Mouse (Mus musculus): Measurements from ENCODE around the gene Syt3. TPM values are rescaled to one million over a fixed set of nuclear protein-coding genes. Genes with fewer than 3 reads are reported as not detected.

Gene Syt3
- total and polyA plus RNA-seq, 3 experiments, result 0.02 TPM; not detected in 2

DNA sequence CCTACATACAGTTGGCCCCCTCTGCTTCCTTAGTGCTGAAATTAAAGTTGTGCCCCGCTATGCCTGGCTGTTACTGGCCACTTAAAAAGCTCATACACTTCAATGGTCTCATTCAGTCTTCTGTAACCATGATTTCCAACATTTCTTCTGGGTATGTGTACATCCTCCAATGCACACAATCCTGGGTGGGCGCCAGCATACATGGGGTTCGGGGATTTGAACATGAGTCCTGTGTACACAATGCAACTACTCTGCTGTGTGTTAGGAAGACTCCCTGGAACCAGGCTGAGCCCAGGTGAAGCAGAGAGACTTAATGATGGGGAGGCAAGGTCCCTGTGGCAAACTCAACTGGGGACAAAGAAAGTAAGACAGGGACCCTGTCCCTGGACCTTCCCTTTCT is 8.1 kb upstream of the Syt3 start:
- DNase-seq (ENCODE audit: low spot score) (no peak), ATAC-seq (ENCODE audit: extremely low read depth, insufficient number of reproducible peaks, low FRiP score, poor library complexity, severe bottlenecking) (no peak)
- TF ChIP-seq GATA2 (IDR thresholded peaks at IDR 0.05; ENCODE audit: borderline replicate concordance, low read depth, low read length) (no peak), GATA1 (IDR thresholded peaks at IDR 0.05; ENCODE audit: borderline replicate concordance, low read length) (no peak), POLR2AphosphoS5 (IDR thresholded peaks at IDR 0.05; ENCODE audit: insufficient replicate concordance, low read depth, low read length) (no peak), TAL1 (conservative IDR thresholded peaks at IDR 0.05; ENCODE audit: low read depth, low read length) (no peak), CTCF (IDR thresholded peaks at IDR 0.05; ENCODE audit: low read depth, low read length) (no peak)
- Histone ChIP-seq H3K36me3 (replicated peaks) (no peaks in the 10 kb centered on the region), H3K9me3 (replicated peaks) (no peaks in the 10 kb centered on the region), H3K4me3 (ENCODE audit: low read depth, low read length) (no peak overlapping the region), H3K27me3 (ENCODE audit: insufficient read depth, low read length) (peaks cover 29% of the 10 kb centered on the region), H3K4me1 (ENCODE audit: insufficient read depth, low read depth, low read length) (peaks cover 40% of the 10 kb centered on the region)

GRCm38 (mm10) chr7:44378290-44378689 is 5.6 kb upstream of the Syt3 start:
- ATAC-seq (ENCODE audit: extremely low read depth, insufficient number of reproducible peaks, low FRiP score, poor library complexity, severe bottlenecking) (no peak), DNase-seq (ENCODE audit: low spot score) (no peak)
- H3K4me3 ChIP-seq (ENCODE audit: low read depth, low read length), result no peak overlapping the region
- TF ChIP-seq POLR2AphosphoS5 (IDR thresholded peaks at IDR 0.05; ENCODE audit: insufficient replicate concordance, low read depth, low read length) (no peak), GATA1 (IDR thresholded peaks at IDR 0.05; ENCODE audit: borderline replicate concordance, low read length) (no peak), TAL1 (conservative IDR thresholded peaks at IDR 0.05; ENCODE audit: low read depth, low read length) (no peak)
- no peaks in the 10 kb centered on the region for H3K36me3 ChIP-seq (replicated peaks)
- H3K27me3 ChIP-seq (ENCODE audit: insufficient read depth, low read length), result peaks cover 39% of the 10 kb centered on the region
- H3K4me1 ChIP-seq (ENCODE audit: insufficient read depth, low read depth, low read length), result peaks cover 24% of the 10 kb centered on the region
- no peaks in the 10 kb centered on the region for H3K9me3 ChIP-seq (replicated peaks)

GRCm38 (mm10) chr7:44382541-44382940 is 1.4 kb upstream of the Syt3 start:
- no peaks in the 10 kb centered on the region for H3K36me3 ChIP-seq (replicated peaks)

DNA sequence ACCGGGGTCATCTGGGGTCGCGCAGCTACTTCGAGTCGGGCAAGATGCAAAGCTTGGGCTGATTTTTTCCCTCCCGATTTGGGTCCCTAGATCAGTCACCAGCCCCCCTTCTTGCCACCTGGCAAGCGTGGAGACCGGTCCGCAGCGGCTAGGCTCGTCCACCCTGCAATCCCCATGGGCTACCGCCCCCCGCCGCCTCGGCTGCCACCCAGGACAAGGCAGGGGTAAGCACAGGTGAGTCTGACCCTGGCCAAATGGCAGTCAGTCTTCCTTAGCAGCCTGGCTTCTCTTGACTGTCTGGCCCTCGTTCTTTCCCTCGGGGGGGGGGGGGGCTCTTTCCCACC is 786 bp downstream of the Syt3 start:
- peaks cover 64% of the 10 kb centered on the region for H3K27me3 ChIP-seq (ENCODE audit: insufficient read depth, low read length)
- DNase-seq (ENCODE audit: low spot score) (no peak), ATAC-seq (ENCODE audit: extremely low read depth, insufficient number of reproducible peaks, low FRiP score, poor library complexity, severe bottlenecking) (no peak)
- peaks cover 8% of the 10 kb centered on the region for H3K4me1 ChIP-seq (ENCODE audit: insufficient read depth, low read depth, low read length)
- TF ChIP-seq POLR2AphosphoS5 (IDR thresholded peaks at IDR 0.05; ENCODE audit: insufficient replicate concordance, low read depth, low read length), result no peak
- no peak for TF ChIP-seq TAL1 (conservative IDR thresholded peaks at IDR 0.05; ENCODE audit: low read depth, low read length)
- no peaks in the 10 kb centered on the region for H3K36me3 ChIP-seq (replicated peaks)
- H3K4me3 ChIP-seq (ENCODE audit: low read depth, low read length), result peak overlapping the region; percentile 23; the same call in 1 of the 2 replicates
- no peaks in the 10 kb centered on the region for H3K9me3 ChIP-seq (replicated peaks)

More at GRCm38 (mm10) chr7:44382541-44382940, 1.4 kb upstream of the Syt3 start:
- TF ChIP-seq GATA2 (IDR thresholded peaks at IDR 0.05; ENCODE audit: borderline replicate concordance, low read depth, low read length) (no peak), CTCF (IDR thresholded peaks at IDR 0.05; ENCODE audit: low read depth, low read length) (no peak), POLR2AphosphoS5 (IDR thresholded peaks at IDR 0.05; ENCODE audit: insufficient replicate concordance, low read depth, low read length) (no peak), TAL1 (conservative IDR thresholded peaks at IDR 0.05; ENCODE audit: low read depth, low read length) (no peak), GATA1 (IDR thresholded peaks at IDR 0.05; ENCODE audit: borderline replicate concordance, low read length) (no peak)
- H3K27me3 ChIP-seq (ENCODE audit: insufficient read depth, low read length), result peaks cover 69% of the 10 kb centered on the region
- H3K4me3 ChIP-seq (ENCODE audit: low read depth, low read length), result no peak overlapping the region
- no peak for ATAC-seq (ENCODE audit: extremely low read depth, insufficient number of reproducible peaks, low FRiP score, poor library complexity, severe bottlenecking)
- no peak for DNase-seq (ENCODE audit: low spot score)
- H3K9me3 ChIP-seq (replicated peaks), result no peaks in the 10 kb centered on the region
- peaks cover 8% of the 10 kb centered on the region for H3K4me1 ChIP-seq (ENCODE audit: insufficient read depth, low read depth, low read length)

- Histone ChIP-seq H3K36me3 (replicated peaks) (no peaks in the 10 kb centered on the region), H3K9me3 (replicated peaks) (no peaks in the 10 kb centered on the region), H3K4me1 (ENCODE audit: insufficient read depth, low read depth, low read length) (peaks cover 8% of the 10 kb centered on the region), H3K27me3 (ENCODE audit: insufficient read depth, low read length) (peaks cover 65% of the 10 kb centered on the region), H3K4me3 (ENCODE audit: low read depth, low read length) (peak within 1 kb of the TSS; percentile 23; the same call in 1 of the 2 replicates)
- ATAC-seq (ENCODE audit: extremely low read depth, insufficient number of reproducible peaks, low FRiP score, poor library complexity, severe bottlenecking), result no peak
- no peak for TF ChIP-seq GATA1 (IDR thresholded peaks at IDR 0.05; ENCODE audit: borderline replicate concordance, low read length)
- TF ChIP-seq TAL1 (conservative IDR thresholded peaks at IDR 0.05; ENCODE audit: low read depth, low read length), result no peak
- no peak for DNase-seq (ENCODE audit: low spot score)
Observed at GRCm38 (mm10) chr7:44385720-44386119, 1.8 kb downstream of the Syt3 start, which contains the start of gene 1700008O03Rik. 1700008O03Rik (minus strand) TSS chr7:44385820.

DNA sequence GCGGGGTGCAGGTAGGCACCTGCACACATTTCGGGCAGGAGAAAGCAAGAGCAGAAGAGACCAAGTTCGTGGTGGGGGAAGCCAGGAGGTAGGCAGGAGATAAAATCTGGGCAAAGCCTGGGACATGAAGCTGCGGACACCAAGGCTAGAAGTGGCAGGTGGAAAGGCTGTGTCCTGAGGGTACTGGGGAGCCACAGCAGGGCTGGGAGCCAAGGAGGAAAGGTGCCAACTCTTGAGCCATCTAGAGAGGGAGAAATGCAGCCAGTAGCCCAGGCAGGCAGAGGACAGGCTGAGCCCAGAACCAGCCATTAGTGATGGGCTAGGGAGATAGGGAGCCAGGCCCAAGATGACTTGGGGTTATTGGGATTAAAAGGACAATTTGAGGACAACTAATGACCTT is 7.9 kb downstream of the Syt3 start:
- TF ChIP-seq CTCF (IDR thresholded peaks at IDR 0.05; ENCODE audit: low read depth, low read length), result no peak
- no peak for TF ChIP-seq GATA1 (IDR thresholded peaks at IDR 0.05; ENCODE audit: borderline replicate concordance, low read length)
- TF ChIP-seq TAL1 (conservative IDR thresholded peaks at IDR 0.05; ENCODE audit: low read depth, low read length), result no peak
- no peak for TF ChIP-seq GATA2 (IDR thresholded peaks at IDR 0.05; ENCODE audit: borderline replicate concordance, low read depth, low read length)
- TF ChIP-seq POLR2AphosphoS5 (IDR thresholded peaks at IDR 0.05; ENCODE audit: insufficient replicate concordance, low read depth, low read length), result no peak
- Histone ChIP-seq H3K27me3 (ENCODE audit: insufficient read depth, low read length) (peaks cover 52% of the 10 kb centered on the region), H3K36me3 (replicated peaks) (no peaks in the 10 kb centered on the region), H3K9me3 (replicated peaks) (no peaks in the 10 kb centered on the region), H3K4me1 (ENCODE audit: insufficient read depth, low read depth, low read length) (no peaks in the 10 kb centered on the region), H3K4me3 (ENCODE audit: low read depth, low read length) (no peak overlapping the region)
- DNase-seq (ENCODE audit: low spot score) (no peak), ATAC-seq (ENCODE audit: extremely low read depth, insufficient number of reproducible peaks, low FRiP score, poor library complexity, severe bottlenecking) (no peak)

DNA sequence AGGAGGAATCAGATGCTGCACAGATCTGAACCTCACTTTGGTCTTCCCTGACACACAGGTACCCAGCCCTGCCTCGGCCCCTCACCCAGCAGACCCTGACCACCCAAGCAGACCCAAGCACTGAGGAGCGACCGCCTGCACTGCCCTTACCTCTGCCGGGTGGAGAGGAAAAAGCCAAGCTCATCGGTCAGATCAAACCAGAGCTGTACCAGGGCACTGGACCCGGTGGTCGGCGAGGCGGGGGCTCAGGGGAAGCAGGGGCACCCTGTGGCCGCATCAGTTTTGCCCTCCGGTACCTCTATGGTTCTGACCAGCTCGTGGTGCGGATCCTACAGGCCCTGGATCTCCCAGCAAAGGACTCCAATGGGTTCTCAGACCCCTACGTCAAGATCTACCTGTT is 8.4 kb downstream of the Syt3 start:
- TF ChIP-seq GATA2 (IDR thresholded peaks at IDR 0.05; ENCODE audit: borderline replicate concordance, low read depth, low read length) (no peak), GATA1 (IDR thresholded peaks at IDR 0.05; ENCODE audit: borderline replicate concordance, low read length) (no peak), CTCF (IDR thresholded peaks at IDR 0.05; ENCODE audit: low read depth, low read length) (no peak), TAL1 (conservative IDR thresholded peaks at IDR 0.05; ENCODE audit: low read depth, low read length) (no peak), POLR2AphosphoS5 (IDR thresholded peaks at IDR 0.05; ENCODE audit: insufficient replicate concordance, low read depth, low read length) (no peak)
- Histone ChIP-seq H3K9me3 (replicated peaks) (no peaks in the 10 kb centered on the region), H3K4me1 (ENCODE audit: insufficient read depth, low read depth, low read length) (no peaks in the 10 kb centered on the region), H3K36me3 (replicated peaks) (no peaks in the 10 kb centered on the region), H3K27me3 (ENCODE audit: insufficient read depth, low read length) (peaks cover 48% of the 10 kb centered on the region), H3K4me3 (ENCODE audit: low read depth, low read length) (no peak overlapping the region)
- no peak for DNase-seq (ENCODE audit: low spot score)
- ATAC-seq (ENCODE audit: extremely low read depth, insufficient number of reproducible peaks, low FRiP score, poor library complexity, severe bottlenecking), result no peak
